Mouse (Mus musculus) G1E (cell line): Measurements from ENCODE around the gene Ankle1.

ENCODE experiments used
- CTCF ChIP-seq: IDR thresholded peaks from 2 replicates; pipeline ENCODE4 v1.5.1; 2012; ENCODE audit warnings: low read depth, low read length, inconsistent platforms, mixed read lengths
- GATA1 ChIP-seq: IDR thresholded peaks from 2 replicates; pipeline ENCODE4 v1.6.1; 2012; ENCODE audit warnings: borderline replicate concordance, low read length, inconsistent platforms, mixed read lengths
- GATA2 ChIP-seq: IDR thresholded peaks from 2 replicates; pipeline ENCODE4 v1.6.1; 2012; ENCODE audit warnings: low read depth, low read length, inconsistent platforms, borderline replicate concordance
- POLR2AphosphoS5 ChIP-seq: IDR thresholded peaks from 2 replicates; pipeline ENCODE4 v1.6.1; 2012; ENCODE audit warnings: low read depth, low read length, inconsistent platforms; ENCODE audit not compliant: insufficient replicate concordance
- TAL1 ChIP-seq: conservative IDR thresholded peaks from 2 replicates; pipeline ENCODE4 v1.6.1; 2012; ENCODE audit warnings: low read depth, low read length, inconsistent platforms, mixed read lengths

DNA sequence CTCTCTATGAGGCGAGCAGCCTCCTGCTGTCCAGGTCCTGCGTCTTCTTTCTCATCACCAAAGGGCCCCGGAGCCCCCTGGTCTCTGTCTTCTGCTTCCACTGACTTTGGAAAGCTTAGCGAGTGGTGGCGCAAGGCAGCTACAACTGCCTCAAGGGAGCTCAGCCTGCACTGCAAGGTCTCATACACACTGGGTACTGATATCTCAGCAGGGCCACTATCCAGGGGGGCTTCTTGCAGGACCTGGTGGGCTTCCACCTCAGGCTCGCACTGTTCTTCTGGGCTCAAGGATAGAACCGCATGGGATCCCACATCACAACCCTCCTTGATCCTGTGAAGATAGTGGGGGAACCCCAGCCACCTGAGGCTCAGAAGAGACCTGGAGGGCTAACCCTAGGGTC is 11.3 kb upstream of the Ankle1 start:
- TF ChIP-seq CTCF = no peak
- no peak for TF ChIP-seq TAL1
- TF ChIP-seq GATA1 = no peak
- no peak for TF ChIP-seq POLR2AphosphoS5
- no peak for TF ChIP-seq GATA2
